Mouse (Mus musculus): Measurements from ENCODE around the gene Chpf2.
A peak's percentile ranks its signal among the peaks of the same experiment; 100 is the strongest.

The Chpf2 gene

GRCm38 (mm10) chr5:24591268-24591721, 4.8 kb downstream of the Chpf2 start:
- DNase-seq (ENCODE audit: low read depth, low spot score), result no peak

GRCm38 (mm10) chr5:24591796-24592470, 5.4 kb downstream of the Chpf2 start:
- no peak for DNase-seq (ENCODE audit: low read depth, low spot score)

GRCm38 (mm10) chr5:24592471-24593160, 6.1 kb downstream of the Chpf2 start:
- DNase-seq (ENCODE audit: low read depth, low spot score), result no peak

GRCm38 (mm10) chr5:24593230-24593629, 6.7 kb downstream of the Chpf2 start:
- no peak for DNase-seq (ENCODE audit: low read depth, low spot score)

- DNase-seq (ENCODE audit: low read depth, low spot score), result no peak
These were observed 7.4 kb downstream of the Chpf2 start for GRCm38 (mm10) chr5:24593928-24594327.

GRCm38 (mm10) chr5:24594346-24594745, 7.8 kb downstream of the Chpf2 start:
- DNase-seq (ENCODE audit: low read depth, low spot score), result no peak

GRCm38 (mm10) chr5:24595261-24595660, 8.7 kb downstream of the Chpf2 start:
- no peak for DNase-seq (ENCODE audit: low read depth, low spot score)

GRCm38 (mm10) chr5:24595786-24596380, 9.3 kb downstream of the Chpf2 start:
- no peak for DNase-seq (ENCODE audit: low read depth, low spot score)

- DNase-seq (ENCODE audit: low read depth, low spot score), result peak; percentile 67
These were observed 10.1 kb downstream of the Chpf2 start for GRCm38 (mm10) chr5:24596519-24597171.

GRCm38 (mm10) chr5:24597221-24597728, 10.7 kb downstream of the Chpf2 start:
- peak; percentile 91 for DNase-seq (ENCODE audit: low read depth, low spot score)

- DNase-seq (ENCODE audit: low read depth, low spot score), result no peak
These were observed 11.5 kb downstream of the Chpf2 start for GRCm38 (mm10) chr5:24597901-24598569.

GRCm38 (mm10) chr5:24598570-24599006, 12.0 kb downstream of the Chpf2 start:
- peak; percentile 77 for DNase-seq (ENCODE audit: low read depth, low spot score)

- no peak for DNase-seq (ENCODE audit: low read depth, low spot score)
These were observed 12.6 kb downstream of the Chpf2 start for GRCm38 (mm10) chr5:24599137-24599536.

GRCm38 (mm10) chr5:24600236-24600635, 13.7 kb downstream of the Chpf2 start:
- DNase-seq (ENCODE audit: low read depth, low spot score), result no peak

GRCm38 (mm10) chr5:24601071-24601835, 14.7 kb downstream of the Chpf2 start:
- DNase-seq (ENCODE audit: low read depth, low spot score), result no peak

GRCm38 (mm10) chr5:24601911-24602750, 15.6 kb downstream of the Chpf2 start:
- peak; percentile 62 for DNase-seq (ENCODE audit: low read depth, low spot score)

- peak; percentile 34 for DNase-seq (ENCODE audit: low read depth, low spot score)
These were observed 16.3 kb downstream of the Chpf2 start for GRCm38 (mm10) chr5:24602751-24603343.

- DNase-seq (ENCODE audit: low read depth, low spot score), result no peak
These were observed 17.0 kb downstream of the Chpf2 start for GRCm38 (mm10) chr5:24603431-24604010.
